Mouse (Mus musculus) liver, embryonic 14.5 days (tissue): Measurements from ENCODE around the gene Samhd1. TPM values are rescaled to one million over a fixed set of nuclear protein-coding genes. Genes with fewer than 3 reads are reported as not detected.

Experiments used
- ATAC-seq: fragments of 200-750 bp; cut with Nextera tagmentation; 2 replicates; pipeline ENCODE4 v1.8.0; 2017; ENCODE audit warnings: moderate number of reproducible peaks, mild to moderate bottlenecking, moderate library complexity; ENCODE audit not compliant: insufficient read depth
- DNase-seq, 3 experiments: peaks; one replicate each; pipeline ENCODE4 v3.0.0-alpha.2; 2012 to 2013; ENCODE audit warnings: low read depth in 3 of 3, low spot score in 3 of 3
- H3K27ac ChIP-seq: fragments of 300-500 bp; sonication (generic); 2 replicates; pipeline ENCODE4 v1.5.1; 2014; ENCODE audit warnings: moderate library complexity, mild to moderate bottlenecking, control low read depth, inconsistent platforms
- H3K27me3 ChIP-seq: fragments of 300-500 bp; sonication (generic); 2 replicates; pipeline ENCODE4 v1.6.1; 2014; ENCODE audit warnings: mild to moderate bottlenecking, low read length, moderate library complexity; ENCODE audit not compliant: control insufficient read depth, insufficient read depth
- H3K36me3 ChIP-seq: fragments of 300-500 bp; sonication (generic); replicated peaks from 2 replicates; pipeline ENCODE4 v1.6.1; 2014; ENCODE audit warnings: low read depth; ENCODE audit not compliant: control insufficient read depth, insufficient read depth
- H3K4me1 ChIP-seq, 2 experiments: fragments of 200-500 bp in 1 of 2; fragments of 300-500 bp in 1 of 2; sonication (generic) in 1 of 2; replicated peaks; 2 replicates each; pipeline ENCODE4 v1.6.1; 2012 to 2014; ENCODE audit warnings: antibody characterized with exemption in 1 of 2, inconsistent platforms in 1 of 2, low read length in 1 of 2; ENCODE audit not compliant: control insufficient read depth in 2 of 2, insufficient read depth in 2 of 2
- H3K4me2 ChIP-seq: fragments of 300-500 bp; sonication (generic); 2 replicates; pipeline ENCODE4 v1.6.1; 2014; ENCODE audit warnings: low read depth, mild to moderate bottlenecking, control low read depth, moderate library complexity
- H3K4me3 ChIP-seq, 2 experiments: fragments of 200-500 bp in 1 of 2; fragments of 300-500 bp in 1 of 2; sonication (generic) in 1 of 2; 2 replicates each; pipeline ENCODE4 v1.5.1; 2012 to 2014; ENCODE audit warnings: low read depth in 2 of 2, low read length in 2 of 2, mild to moderate bottlenecking in 2 of 2, control low read depth in 1 of 2, inconsistent platforms in 1 of 2, moderate library complexity in 1 of 2; ENCODE audit not compliant: insufficient read depth in 1 of 2
- H3K9ac ChIP-seq: fragments of 300-500 bp; sonication (generic); replicated peaks from 2 replicates; pipeline ENCODE4 v1.6.1; 2014; ENCODE audit warnings: mild to moderate bottlenecking, control low read depth, moderate library complexity
- H3K9me3 ChIP-seq: fragments of 300-500 bp; sonication (generic); 2 replicates; pipeline ENCODE4 v1.6.1; 2016; ENCODE audit warnings: low read length, mixed read lengths; ENCODE audit not compliant: control insufficient read depth
- CTCF ChIP-seq: IDR thresholded peaks from 2 replicates; pipeline ENCODE4 v1.5.1; 2016; ENCODE audit warnings: antibody characterized with exemption, low read depth, control low read depth
- EP300 ChIP-seq: IDR thresholded peaks from 2 replicates; pipeline ENCODE4 v1.6.1; 2016; ENCODE audit warnings: antibody characterized with exemption, low read depth
- WGBS: fragments of 180-500 bp; shearing (Covaris S2); extraction: QIAGEN DNeasy Blood & Tissue Kit; methylation state at CpG from one replicate; pipeline ENCODE4 v1.1.7; 2014; ENCODE audit not compliant: insufficient replicate concordance; 5-methylcytosine and 5-hydroxymethylcytosine counted together
- polyA plus RNA-seq, 2 experiments: library from polyadenylated mRNA; depleted of rRNA in 1 of 2; stranded (reverse) in 1 of 2; unstranded in 1 of 2; fragments of >200 nt; fragmentation: Nextera tagmentation in 1 of 2; extraction: Ambion mirVana in 1 of 2; gene quantifications; 2 replicates each; pipeline versions ENCODE4 v1.2.1 to v1.2.3; 2012 to 2014

Gene Samhd1
- polyA plus RNA-seq, 2 experiments, result 11.9 to 18.0 TPM

DNA sequence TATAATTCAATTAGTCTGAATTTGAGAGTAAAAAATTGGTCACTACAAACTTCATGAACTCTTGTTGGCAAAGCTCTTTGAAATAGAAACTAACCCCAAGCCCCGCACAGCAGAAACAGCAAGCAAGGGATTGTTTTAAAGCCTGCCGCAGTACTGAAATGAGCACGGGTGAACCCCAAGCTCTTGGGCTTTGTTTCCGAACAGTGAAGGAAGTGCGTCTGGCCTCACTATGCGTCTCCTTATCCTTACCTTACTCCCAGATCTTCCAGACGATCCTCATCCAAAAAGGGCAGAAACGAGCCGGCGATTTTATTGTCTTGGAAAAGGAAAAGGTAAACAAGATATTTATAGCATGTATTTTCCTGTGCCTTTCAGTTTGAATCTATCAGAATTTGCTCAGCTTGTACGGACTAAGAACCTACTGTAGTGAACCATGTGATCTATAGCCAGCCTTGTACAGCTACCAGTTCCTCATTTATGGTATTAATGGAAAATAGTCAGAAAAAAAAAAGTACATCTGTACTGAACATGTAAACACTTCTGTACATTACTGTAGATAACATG is 5.4 kb downstream of the Samhd1 start:
- TF ChIP-seq CTCF (no peak), EP300 (no peak)
- Histone ChIP-seq H3K36me3 (no peaks in the 10 kb centered on the region), H3K4me3 (peak overlapping the region in 1 of 2 experiments; percentile 11; a peak in 1 of 4 replicates), H3K4me1 (peaks cover 7 to 22% of the 10 kb centered on the region in 2 experiments), H3K27ac (peak overlapping the region; percentile 15; the same call in 1 of the 2 replicates), H3K9ac (no peak overlapping the region), H3K4me2 (peak overlapping the region; percentile 44), H3K27me3 (no peaks in the 10 kb centered on the region), H3K9me3 (no peaks in the 10 kb centered on the region)
- 45% methylated on average over 11 of the region's 11 CpGs for WGBS
- no peak for DNase-seq
- ATAC-seq, result no peak

DNA sequence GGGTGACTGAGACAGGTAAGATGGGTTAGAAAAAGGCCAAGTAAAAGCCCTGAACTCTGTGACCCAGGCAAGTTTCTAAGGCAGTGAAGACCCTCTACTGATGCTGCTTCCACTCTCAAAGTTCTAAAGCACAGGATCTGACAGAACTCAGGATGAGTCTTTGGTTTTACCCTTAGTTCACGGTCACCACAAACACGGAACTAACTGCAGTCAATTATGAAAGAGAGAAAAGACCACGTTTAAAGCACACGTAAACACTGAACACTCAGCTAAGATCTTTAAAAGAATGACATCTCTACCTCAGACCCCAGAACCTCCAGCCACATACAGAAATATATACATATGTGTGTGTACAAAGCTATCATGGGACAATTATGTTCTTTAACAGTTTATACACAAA is 6.0 kb downstream of the Samhd1 start:
- no peak for ATAC-seq
- no peaks in the 10 kb centered on the region for H3K36me3 ChIP-seq
- DNase-seq, result no peak
- no peaks in the 10 kb centered on the region for H3K9me3 ChIP-seq
- TF ChIP-seq EP300 (no peak), CTCF (no peak)
- no peak overlapping the region for H3K27ac ChIP-seq
- no peaks in the 10 kb centered on the region for H3K27me3 ChIP-seq
- H3K9ac ChIP-seq, result no peak overlapping the region
- peak overlapping the region; percentile 44 for H3K4me2 ChIP-seq
- H3K4me1 ChIP-seq, result peaks cover 7 to 22% of the 10 kb centered on the region in 2 experiments
- H3K4me3 ChIP-seq, result peak overlapping the region in 1 of 2 experiments; percentile 11; a peak in 1 of 4 replicates
- WGBS, result 66% methylated on average over 4 of the region's 4 CpGs

DNA sequence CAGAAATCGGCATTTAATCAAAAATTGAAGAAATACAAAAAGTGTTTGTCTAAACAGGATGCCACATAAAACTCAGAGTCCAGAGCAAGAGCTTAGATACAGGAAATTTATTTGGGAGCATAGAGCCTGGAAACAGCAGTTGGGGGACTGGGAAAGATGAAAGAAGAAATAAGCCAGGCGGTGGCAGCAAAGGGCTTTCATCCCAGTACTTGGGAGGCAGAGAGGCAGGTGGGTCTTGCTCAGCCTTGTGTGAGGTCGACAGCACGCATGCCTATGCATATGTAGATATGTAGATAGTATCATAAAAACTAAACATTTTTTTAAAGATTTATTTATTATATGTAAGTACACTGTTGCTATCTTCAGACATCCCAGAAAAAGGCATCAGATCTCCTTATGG is 7.0 kb downstream of the Samhd1 start:
- Histone ChIP-seq H3K27me3 (no peaks in the 10 kb centered on the region), H3K4me3 (no peak overlapping the region), H3K9me3 (no peaks in the 10 kb centered on the region), H3K4me1 (peaks cover 5 to 16% of the 10 kb centered on the region in 2 experiments), H3K9ac (no peak overlapping the region), H3K27ac (no peak overlapping the region), H3K36me3 (no peaks in the 10 kb centered on the region), H3K4me2 (no peak overlapping the region)
- no peak for DNase-seq
- no peak for ATAC-seq
- TF ChIP-seq EP300 (no peak), CTCF (0 out of 2 replicates have a peak, but pooled peaks have one; percentile 21)
- 60% methylated on average over 4 of the region's 4 CpGs for WGBS

DNA sequence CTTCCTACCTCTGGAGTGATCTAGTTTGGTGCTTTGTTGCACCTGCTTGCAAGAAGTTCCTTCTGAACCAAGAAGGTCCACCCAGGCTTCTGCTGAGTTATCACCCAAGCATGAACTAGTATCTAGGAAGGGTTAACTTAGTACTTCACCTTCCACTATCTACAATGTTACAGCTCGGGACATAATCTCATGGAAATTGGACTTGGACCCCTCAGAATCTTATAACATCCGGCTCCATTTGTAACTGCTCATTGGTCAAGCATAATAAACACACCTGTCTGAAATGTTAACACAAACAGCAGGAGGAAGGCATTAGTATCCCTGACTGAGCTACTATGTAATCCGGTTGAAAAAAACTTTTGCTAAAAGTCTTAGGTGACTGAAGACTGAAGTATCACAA is 7.7 kb downstream of the Samhd1 start:
- Histone ChIP-seq H3K27ac (no peak overlapping the region), H3K4me3 (no peak overlapping the region), H3K4me2 (no peak overlapping the region), H3K4me1 (peaks cover 5 to 12% of the 10 kb centered on the region in 2 experiments), H3K9ac (no peak overlapping the region), H3K9me3 (no peaks in the 10 kb centered on the region), H3K36me3 (no peaks in the 10 kb centered on the region), H3K27me3 (no peaks in the 10 kb centered on the region)
- TF ChIP-seq EP300 (no peak), CTCF (no peak)
- WGBS, result 70% methylated on average over 3 of the region's 3 CpGs
- DNase-seq, result no peak
- no peak for ATAC-seq

- no peak overlapping the region for H3K27ac ChIP-seq
- peaks cover 4% of the 10 kb centered on the region for H3K36me3 ChIP-seq
- DNase-seq (no peak), ATAC-seq (no peak)
- H3K4me3 ChIP-seq, result no peak overlapping the region
- no peak overlapping the region for H3K4me2 ChIP-seq
- peaks cover 0 to 2% of the 10 kb centered on the region in 2 experiments; a peak in 1 of 4 replicates for H3K4me1 ChIP-seq
- H3K9me3 ChIP-seq, result no peaks in the 10 kb centered on the region
- TF ChIP-seq EP300 (no peak), CTCF (no peak)
- H3K27me3 ChIP-seq, result no peaks in the 10 kb centered on the region
- WGBS, result 57% methylated on average over 3 of the region's 3 CpGs
- H3K9ac ChIP-seq, result no peak overlapping the region
These were observed 9.8 kb downstream of the Samhd1 start for GRCm38 (mm10) chr2:157125246-157125645.
